ENCODE assay signal across 14 mouse cellular contexts in the genomic region with DNA sequence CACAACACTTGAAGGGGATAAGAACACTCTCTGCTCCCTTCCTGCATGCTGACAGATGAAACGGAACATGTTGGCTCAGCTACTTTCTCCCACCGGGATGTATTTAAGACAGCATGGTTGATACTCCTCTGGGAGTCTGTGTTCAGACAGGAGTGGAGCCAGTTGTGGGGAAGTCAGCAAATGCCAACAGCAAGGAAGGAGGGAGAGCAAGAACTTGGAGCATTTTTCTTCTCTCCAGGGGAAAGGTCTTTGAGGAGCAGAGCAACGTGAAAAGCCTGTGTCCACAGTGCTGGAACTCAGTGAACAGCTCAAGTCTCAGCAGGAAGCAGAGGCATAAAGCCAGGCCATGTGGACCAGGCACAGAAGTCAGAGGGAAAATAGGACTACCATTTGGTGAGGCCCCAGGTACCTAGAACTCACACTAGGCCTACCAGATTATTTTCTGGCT.
DNase-seq lines count a peak whose midpoint lies in the region; ATAC-seq and TF ChIP-seq lines count a peak whose summit lies in the region.
"Had no signal": no experiment of that assay in that cellular context is flagged by ENCODE, and none has a peak within 500 bp of the region (broad histone marks: within the 10 kb centered on the region; RNA-seq: fewer than 3 reads in every experiment).

No protein-coding gene starts in this region.

- ATAC-seq in heart, embryonic 12.5 days (ENCODE audit: insufficient number of reproducible peaks, low FRiP score): no peak
- ATAC-seq: forebrain, embryonic 15.5 days; intestine, postnatal 0 days; liver, embryonic 12.5 days had no signal

- peak; percentile 6 to 15 for DNase-seq in heart, adult 2 months
- DNase-seq in right cerebral cortex, adult 18-20 months: peak; percentile 7
- no peak for DNase-seq in right cerebral cortex, postnatal 25 days
- peak; percentile 90 to 93 for DNase-seq in cerebellum, postnatal 10 days
- peak; percentile 47 for DNase-seq in skeletal muscle tissue, adult 2 months (ENCODE audit: low read depth, low spot score)
- DNase-seq in lung, postnatal 36 days: no peak

- TF ChIP-seq EP300 in heart, adult 2 months (IDR thresholded peaks at IDR 0.05; ENCODE audit: insufficient read depth, low read depth, low read length): no peak

- intact Hi-C loops in heart, adult 2 months (cut with DNase I): no loop called here

- no peaks in the 10 kb centered on the region for H3K4me1 ChIP-seq in heart, adult 2 months (ENCODE audit: control insufficient read depth, insufficient read depth, low read length)
- H3K4me1 ChIP-seq in heart, embryonic 12.5 days (replicated peaks): no peaks in the 10 kb centered on the region
- H3K4me1 ChIP-seq: embryonic facial prominence, embryonic 12.5 days; forebrain, embryonic 15.5 days; heart, embryonic 15.5 days; liver, embryonic 12.5 days; stomach, embryonic 15.5 days had no signal

- H3K27ac ChIP-seq in heart, adult 2 months: no peak overlapping the region
- no peak overlapping the region for H3K27ac ChIP-seq in heart, embryonic 12.5 days (ENCODE audit: poor library complexity, severe bottlenecking)
- H3K27ac ChIP-seq: embryonic facial prominence, embryonic 12.5 days; forebrain, embryonic 15.5 days; heart, embryonic 15.5 days; liver, embryonic 12.5 days; macrophage; stomach, embryonic 15.5 days had no signal

- no peak overlapping the region for H3K9ac ChIP-seq in heart, adult 2 months (ENCODE audit: low read depth, low read length)
- H3K9ac ChIP-seq in heart, embryonic 12.5 days: no peak overlapping the region
- H3K9ac ChIP-seq: embryonic facial prominence, embryonic 12.5 days; forebrain, embryonic 15.5 days; heart, embryonic 15.5 days; liver, embryonic 12.5 days; stomach, embryonic 15.5 days had no signal

- no peak overlapping the region for H3K4me3 ChIP-seq in heart, adult 2 months
- H3K4me3 ChIP-seq in heart, embryonic 12.5 days: no peak overlapping the region
- H3K4me3 ChIP-seq: embryonic facial prominence, embryonic 12.5 days; forebrain, embryonic 15.5 days; heart, embryonic 15.5 days; liver, embryonic 12.5 days; stomach, embryonic 15.5 days had no signal

- H3K27me3 ChIP-seq in heart, adult 2 months (ENCODE audit: control insufficient read depth, insufficient read depth, low read length): no peaks in the 10 kb centered on the region
- no peaks in the 10 kb centered on the region for H3K27me3 ChIP-seq in heart, embryonic 12.5 days (replicated peaks)
- H3K27me3 ChIP-seq: embryonic facial prominence, embryonic 12.5 days; forebrain, embryonic 15.5 days; heart, embryonic 15.5 days; liver, embryonic 12.5 days; stomach, embryonic 15.5 days had no signal

- no peaks in the 10 kb centered on the region for H3K36me3 ChIP-seq in heart, adult 2 months (ENCODE audit: control insufficient read depth, insufficient read depth, low read length)
- H3K36me3 ChIP-seq in heart, embryonic 12.5 days: no peaks in the 10 kb centered on the region
- H3K36me3 ChIP-seq: embryonic facial prominence, embryonic 12.5 days; forebrain, embryonic 15.5 days; heart, embryonic 15.5 days; liver, embryonic 12.5 days; stomach, embryonic 15.5 days had no signal

- 27% methylated on average over 3 of the region's 3 CpGs for WGBS in heart, adult 2 months
- 48% methylated on average over 3 of the region's 3 CpGs for WGBS in heart, embryonic 12.5 days

- H3K9me3 ChIP-seq in heart, embryonic 12.5 days (replicated peaks): no peaks in the 10 kb centered on the region
- H3K9me3 ChIP-seq: embryonic facial prominence, embryonic 12.5 days; forebrain, embryonic 15.5 days; heart, embryonic 15.5 days; liver, embryonic 12.5 days; stomach, embryonic 15.5 days had no signal

- no peaks in the 10 kb centered on the region for H3K79me2 ChIP-seq in heart, adult 2 months (replicated peaks; ENCODE audit: control insufficient read depth, insufficient read depth, low read length)

- no peak for TF ChIP-seq POLR2A in heart, adult 2 months (IDR thresholded peaks at IDR 0.05; ENCODE audit: insufficient read depth, low read depth, low read length)

- TF ChIP-seq CTCF in heart, adult 2 months (IDR thresholded peaks at IDR 0.05): no peak

- no peak overlapping the region for H3K4me2 ChIP-seq in heart, embryonic 12.5 days
- H3K4me2 ChIP-seq: embryonic facial prominence, embryonic 12.5 days; forebrain, embryonic 15.5 days; heart, embryonic 15.5 days; liver, embryonic 12.5 days; stomach, embryonic 15.5 days had no signal

Comparison
In these comparisons a context has a peak if more than half of its experiments do, and no peak if none do; other contexts are left out.
1. DNase-seq: peak in heart, adult 2 months (2 of 2), right cerebral cortex, adult 18-20 months (single experiment), cerebellum, postnatal 10 days (2 of 2) and skeletal muscle tissue, adult 2 months (single experiment); none in right cerebral cortex, postnatal 25 days (single experiment) and lung, postnatal 36 days (single experiment).